Mouse (Mus musculus): Measurements from ENCODE around the gene Gga3.

DNA sequence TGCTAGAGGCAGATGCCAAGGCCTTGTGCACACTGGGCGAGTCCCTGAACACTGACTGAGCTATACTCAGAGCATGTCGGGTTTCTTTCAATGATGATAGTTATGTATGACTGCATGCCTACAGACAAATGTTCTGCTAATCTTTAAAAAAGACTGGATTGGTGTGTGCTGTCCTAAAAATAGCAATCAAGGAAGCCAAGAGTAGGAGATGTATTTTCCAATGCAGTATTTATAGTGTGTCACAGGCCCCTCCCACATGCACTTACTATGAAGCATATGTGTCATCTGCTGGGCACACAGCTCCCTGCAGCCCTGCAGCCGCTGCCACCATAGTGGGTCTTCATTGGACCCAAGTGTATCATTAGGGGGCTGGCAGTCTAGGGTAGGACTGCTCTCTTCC lies 49.3 kb upstream of the Gga3 start:
- TF ChIP-seq GATA1 (IDR thresholded peaks at IDR 0.05; ENCODE audit: borderline replicate concordance, low read length) (no peak), FLI1 (IDR thresholded peaks at IDR 0.05; ENCODE audit: low read length) (no peak)

Data from megakaryocyte, embryonic 14.5 days (primary cell).